Mouse (Mus musculus): ENCODE results near the gene Dennd4a. TPM values are rescaled to one million over a fixed set of nuclear protein-coding genes. Genes with fewer than 3 reads are reported as not detected.

Dennd4a gene
- polyA plus RNA-seq, 1 experiment: 86.3 TPM

DNA sequence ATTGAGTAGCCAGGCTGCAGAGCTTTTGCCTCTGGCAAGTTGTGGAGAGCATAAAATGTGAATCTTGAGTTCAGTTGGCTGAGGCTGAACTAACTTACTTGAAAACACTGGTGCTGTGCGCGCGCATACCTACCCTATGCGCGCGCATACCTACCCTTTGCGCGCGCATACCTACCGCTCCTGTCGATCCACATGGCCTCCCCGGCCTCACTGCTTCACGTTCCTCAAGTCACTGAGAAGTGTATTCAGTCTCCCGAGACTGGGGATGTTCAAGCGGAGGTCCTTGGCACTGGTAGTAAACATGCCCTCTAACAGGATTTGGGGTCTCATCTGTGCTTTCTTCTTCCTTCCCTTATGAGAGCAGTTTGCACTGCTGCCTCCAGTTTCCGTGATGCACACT is 107.4 kb downstream of the Dennd4a start:
- H3K4me1 ChIP-seq (ENCODE audit: control insufficient read depth, insufficient read depth, low read length): no peaks in the 10 kb centered on the region; the same call in 1 of the 2 replicates
- H3K4me3 ChIP-seq (replicated peaks; ENCODE audit: control insufficient read depth, low read depth, low read length): peak overlapping the region; percentile 39
- 73% methylated on average over 16 of the region's 16 CpGs for WGBS
- TF ChIP-seq CTCF (IDR thresholded peaks at IDR 0.05; ENCODE audit: control insufficient read depth, insufficient read depth, low read length) (no peak), POLR2A (IDR thresholded peaks at IDR 0.05; ENCODE audit: borderline replicate concordance, control insufficient read depth, low read depth, low read length) (no peak)
- H3K27ac ChIP-seq (ENCODE audit: control insufficient read depth, insufficient read depth, low read depth, low read length, poor library complexity): no peak overlapping the region

DNA sequence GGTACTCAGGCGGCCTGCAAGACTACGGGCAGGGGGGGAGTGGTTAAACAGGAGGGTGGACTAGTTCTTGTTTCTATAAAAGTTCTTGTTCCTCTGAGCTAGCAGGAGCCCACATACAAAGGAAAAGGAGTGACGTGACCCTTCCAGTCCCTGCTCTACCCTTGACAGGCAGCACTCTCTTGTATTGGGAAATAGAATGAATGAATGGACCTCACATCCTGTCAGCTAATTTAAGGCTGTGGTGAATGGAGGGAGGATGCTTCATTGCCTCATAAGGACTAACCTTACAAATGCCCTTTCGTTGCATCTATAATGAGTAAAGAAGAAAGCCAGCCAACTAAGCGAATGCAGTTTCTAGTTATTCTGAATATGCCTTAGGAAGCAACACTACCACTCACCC is 114.6 kb downstream of the Dennd4a start:
- TF ChIP-seq POLR2A (IDR thresholded peaks at IDR 0.05; ENCODE audit: borderline replicate concordance, control insufficient read depth, low read depth, low read length) (no peak), CTCF (IDR thresholded peaks at IDR 0.05; ENCODE audit: control insufficient read depth, insufficient read depth, low read length) (no peak)
- 24% methylated on average over 5 of the region's 5 CpGs for WGBS
- Histone ChIP-seq H3K27ac (ENCODE audit: control insufficient read depth, insufficient read depth, low read depth, low read length, poor library complexity) (no peak overlapping the region), H3K4me1 (ENCODE audit: control insufficient read depth, insufficient read depth, low read length) (no peaks in the 10 kb centered on the region), H3K4me3 (replicated peaks; ENCODE audit: control insufficient read depth, low read depth, low read length) (no peak overlapping the region)

DNA sequence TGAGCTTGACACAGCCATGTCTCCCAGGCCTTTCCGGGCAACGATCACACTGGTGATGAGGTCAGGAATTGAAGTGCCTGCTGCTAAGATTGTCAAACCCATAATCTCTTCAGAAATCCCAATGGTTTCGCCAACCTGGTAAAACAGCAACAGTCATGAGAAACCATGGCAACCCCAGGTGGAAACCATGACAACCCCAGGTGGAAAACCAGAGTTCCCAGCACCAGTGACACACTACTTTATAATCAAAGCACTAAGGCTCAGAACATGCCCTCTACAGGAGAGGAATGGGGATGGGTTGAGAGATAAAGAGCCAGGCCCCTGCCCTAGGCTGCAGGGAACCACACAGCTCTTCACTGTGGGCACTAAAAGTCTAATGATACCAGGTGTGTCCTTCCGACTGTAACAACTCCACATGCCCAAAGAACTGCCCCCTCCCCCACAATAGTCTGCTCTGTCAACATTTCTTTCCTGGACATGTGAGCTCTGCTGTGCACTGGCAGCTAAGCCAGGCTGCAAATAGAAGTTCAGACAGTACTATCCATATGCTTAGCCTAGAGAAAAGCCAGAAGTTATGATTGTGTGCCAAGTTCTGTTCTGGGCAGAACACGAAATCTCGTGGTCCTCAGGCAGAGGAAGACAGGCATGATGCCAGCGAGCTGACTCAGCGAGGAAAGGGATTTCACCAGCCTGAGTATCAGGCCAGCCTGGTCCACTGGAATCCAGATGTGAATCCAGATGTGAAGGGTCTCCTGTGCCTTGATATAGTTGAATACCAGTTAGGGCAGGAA is 115.3 kb downstream of the Dennd4a start:
- H3K27ac ChIP-seq (ENCODE audit: control insufficient read depth, insufficient read depth, low read depth, low read length, poor library complexity): no peak overlapping the region

DNA sequence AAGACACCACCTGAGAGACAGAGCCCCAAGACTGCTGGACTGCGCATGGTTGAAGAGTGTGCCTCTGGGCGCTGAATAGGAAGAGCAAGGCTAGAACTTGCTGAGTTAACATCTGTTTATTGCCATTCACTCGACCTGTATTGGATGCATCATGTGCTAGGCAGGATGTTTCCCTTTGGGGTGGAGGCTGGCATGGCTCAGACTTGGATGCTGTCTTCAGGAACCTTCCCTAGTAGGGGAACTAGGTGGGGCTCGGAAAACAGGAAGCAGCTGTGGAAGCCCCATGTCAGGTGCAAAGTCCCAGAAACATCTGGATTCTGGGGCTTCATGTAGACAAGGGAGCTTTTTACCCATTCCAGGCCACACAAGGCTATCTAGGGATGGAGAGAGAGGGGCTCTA is 119.1 kb downstream of the Dennd4a start:
- Histone ChIP-seq H3K4me1 (ENCODE audit: control insufficient read depth, insufficient read depth, low read length) (no peaks in the 10 kb centered on the region), H3K4me3 (replicated peaks; ENCODE audit: control insufficient read depth, low read depth, low read length) (no peak overlapping the region), H3K27ac (ENCODE audit: control insufficient read depth, insufficient read depth, low read depth, low read length, poor library complexity) (no peak overlapping the region)
- 58% methylated on average over 4 of the region's 4 CpGs for WGBS
- no peak for TF ChIP-seq CTCF (IDR thresholded peaks at IDR 0.05; ENCODE audit: control insufficient read depth, insufficient read depth, low read length)
- TF ChIP-seq POLR2A (IDR thresholded peaks at IDR 0.05; ENCODE audit: borderline replicate concordance, control insufficient read depth, low read depth, low read length): no peak

More for the DNA sequence above, 115.3 kb downstream of the Dennd4a start:
- Histone ChIP-seq H3K4me3 (replicated peaks; ENCODE audit: control insufficient read depth, low read depth, low read length) (no peak overlapping the region), H3K4me1 (ENCODE audit: control insufficient read depth, insufficient read depth, low read length) (no peaks in the 10 kb centered on the region)
- 41% methylated on average over 8 of the region's 8 CpGs for WGBS
- TF ChIP-seq CTCF (IDR thresholded peaks at IDR 0.05; ENCODE audit: control insufficient read depth, insufficient read depth, low read length) (no peak), POLR2A (IDR thresholded peaks at IDR 0.05; ENCODE audit: borderline replicate concordance, control insufficient read depth, low read depth, low read length) (no peak)

DNA sequence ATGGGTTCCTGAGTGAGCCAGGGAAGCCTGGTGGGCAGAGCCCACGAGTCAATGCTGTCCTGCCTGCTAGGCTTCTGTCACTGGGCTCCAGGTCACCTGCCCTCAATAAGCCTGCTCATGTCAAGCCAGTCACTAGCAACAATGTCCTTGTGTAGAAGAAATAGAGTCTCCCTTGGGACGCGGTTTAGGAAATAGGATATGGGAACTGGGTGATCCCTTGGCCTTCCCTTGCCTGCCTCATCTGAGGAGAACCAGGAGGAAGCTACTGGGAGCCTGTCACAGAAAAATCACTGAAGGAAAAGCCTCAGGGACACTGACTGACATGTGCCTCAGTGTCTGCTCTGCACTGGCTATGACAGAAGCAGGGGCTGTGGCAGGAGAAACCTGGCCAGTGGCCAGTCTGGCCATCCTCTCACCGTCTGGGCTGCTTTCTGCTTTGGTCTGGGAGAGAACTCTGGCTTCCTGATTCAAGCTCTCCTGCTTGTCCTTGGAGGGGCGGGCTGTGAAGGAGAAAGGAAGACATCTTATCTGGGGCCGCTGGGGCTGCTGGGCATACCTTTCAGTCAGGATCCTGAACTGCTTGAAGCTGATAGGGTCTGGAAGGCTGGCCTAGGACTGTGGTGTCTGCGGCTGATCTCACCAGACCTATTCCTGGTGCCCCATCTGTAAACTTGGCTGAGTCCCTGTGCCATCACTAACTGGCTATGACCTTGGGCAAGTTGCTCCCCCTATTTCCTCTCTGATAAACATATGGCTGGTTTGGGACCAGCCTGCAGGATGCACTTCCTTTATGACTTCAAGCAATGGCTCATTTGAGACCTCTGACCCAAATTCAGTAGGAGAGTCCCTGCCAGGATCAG is 120.8 kb downstream of the Dennd4a start:
- H3K4me3 ChIP-seq (replicated peaks; ENCODE audit: control insufficient read depth, low read depth, low read length): no peak overlapping the region
- 53% methylated on average over 7 of the region's 7 CpGs for WGBS
- H3K4me1 ChIP-seq (ENCODE audit: control insufficient read depth, insufficient read depth, low read length): no peaks in the 10 kb centered on the region
- TF ChIP-seq CTCF (IDR thresholded peaks at IDR 0.05; ENCODE audit: control insufficient read depth, insufficient read depth, low read length): no peak
- TF ChIP-seq POLR2A (IDR thresholded peaks at IDR 0.05; ENCODE audit: borderline replicate concordance, control insufficient read depth, low read depth, low read length): no peak
- no peak overlapping the region for H3K27ac ChIP-seq (ENCODE audit: control insufficient read depth, insufficient read depth, low read depth, low read length, poor library complexity)

DNA sequence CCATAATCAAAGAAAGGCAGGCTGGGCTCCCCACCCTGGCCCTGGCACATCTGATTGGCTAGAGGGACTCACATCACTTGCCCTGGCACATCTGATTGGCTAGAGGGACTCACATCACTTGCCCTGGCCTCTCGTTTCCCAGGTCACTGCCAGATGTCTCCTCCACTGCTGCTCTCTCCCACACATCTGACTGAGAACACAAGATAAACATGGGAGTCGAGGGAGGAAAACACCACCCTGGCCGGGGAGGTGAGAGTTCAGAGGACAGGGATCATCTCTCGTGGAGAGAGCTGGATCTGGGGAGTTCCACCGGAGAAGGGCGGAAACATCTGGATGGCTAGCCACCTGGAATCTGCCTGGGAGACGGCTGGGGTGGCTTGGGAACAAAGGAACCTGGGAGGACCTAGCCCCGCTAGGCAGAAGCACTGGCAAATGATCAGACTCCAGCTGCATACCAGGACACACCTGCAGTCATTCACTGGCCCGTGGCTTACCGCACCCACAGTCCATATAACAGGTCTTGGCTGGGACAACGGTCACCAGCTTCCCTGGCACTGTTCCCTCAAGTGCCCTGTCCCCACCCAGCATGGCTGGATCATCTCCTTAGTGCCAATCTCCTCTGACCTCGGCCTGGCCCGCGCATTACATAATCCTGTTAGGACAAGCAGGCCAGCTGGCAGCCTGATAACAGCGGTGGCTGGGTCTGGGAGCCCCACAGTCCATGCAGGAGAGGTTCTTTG is 123.0 kb downstream of the Dennd4a start:
- no peak overlapping the region; the same call in 1 of the 2 replicates for H3K27ac ChIP-seq (ENCODE audit: control insufficient read depth, insufficient read depth, low read depth, low read length, poor library complexity)
- WGBS: 63% methylated on average over 15 of the region's 15 CpGs

DNA sequence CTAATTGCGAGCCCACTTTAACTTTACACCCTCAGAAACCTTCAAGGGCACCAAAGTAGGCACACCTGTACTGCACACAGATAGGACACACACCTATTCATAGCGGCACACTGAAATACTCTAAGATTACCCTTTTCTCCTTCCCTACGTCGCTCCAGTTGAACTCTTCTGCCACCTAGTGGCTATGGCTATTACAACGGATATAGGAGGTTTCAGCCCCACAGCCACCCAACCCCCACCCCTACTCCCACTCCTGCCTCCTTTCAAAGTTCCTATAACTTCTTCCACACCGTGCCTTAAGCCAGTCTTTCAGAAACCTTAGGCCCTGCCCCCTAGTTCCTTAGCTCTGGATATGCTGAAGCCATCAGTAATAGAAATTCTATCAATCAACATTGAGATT is 125.4 kb downstream of the Dennd4a start:
- WGBS: 4% methylated on average over 6 of the region's 6 CpGs
- TF ChIP-seq POLR2A (IDR thresholded peaks at IDR 0.05; ENCODE audit: borderline replicate concordance, control insufficient read depth, low read depth, low read length) (no peak), CTCF (IDR thresholded peaks at IDR 0.05; ENCODE audit: control insufficient read depth, insufficient read depth, low read length) (peak; percentile 50; the same call in 1 of the 2 replicates)
- Histone ChIP-seq H3K4me1 (ENCODE audit: control insufficient read depth, insufficient read depth, low read length) (no peaks in the 10 kb centered on the region; the same call in 1 of the 2 replicates), H3K4me3 (replicated peaks; ENCODE audit: control insufficient read depth, low read depth, low read length) (no peak overlapping the region), H3K27ac (ENCODE audit: control insufficient read depth, insufficient read depth, low read depth, low read length, poor library complexity) (no peak overlapping the region)

More for the DNA sequence above, 123.0 kb downstream of the Dennd4a start:
- no peaks in the 10 kb centered on the region; the same call in 1 of the 2 replicates for H3K4me1 ChIP-seq (ENCODE audit: control insufficient read depth, insufficient read depth, low read length)
- H3K4me3 ChIP-seq (replicated peaks; ENCODE audit: control insufficient read depth, low read depth, low read length): no peak overlapping the region
- no peak for TF ChIP-seq CTCF (IDR thresholded peaks at IDR 0.05; ENCODE audit: control insufficient read depth, insufficient read depth, low read length)
- no peak for TF ChIP-seq POLR2A (IDR thresholded peaks at IDR 0.05; ENCODE audit: borderline replicate concordance, control insufficient read depth, low read depth, low read length)

All from bone marrow, adult 2 months (tissue).